Mouse (Mus musculus) intestine, embryonic 14.5 days (tissue): ENCODE measurements at regions not wholly inside any gene's neighbourhood (a gene's known extent, or its start where the extent isn't known, plus 50 kb on each side); places are given as distances from the start of the nearest gene placed in this dataset.

Experiments
- ATAC-seq: fragments of 200-750 bp; cut with Nextera tagmentation; replicated peaks from 2 replicates; pipeline ENCODE4 v1.8.0; 2017; ENCODE audit warnings: low read depth, moderate number of reproducible peaks, moderate TSS enrichment, moderate library complexity; ENCODE audit not compliant: low FRiP score, low TSS enrichment
- DNase-seq: peaks from one replicate; pipeline ENCODE4 v3.0.0-alpha.2; 2018; ENCODE audit warnings: low spot score
- H3K27ac ChIP-seq: fragments of 300-500 bp; sonication (generic); 2 replicates; pipeline ENCODE4 v1.5.1; 2014; ENCODE audit warnings: low read depth, mild to moderate bottlenecking, control low read depth
- H3K27me3 ChIP-seq: fragments of 300-500 bp; sonication (generic); replicated peaks from 2 replicates; pipeline ENCODE4 v1.6.1; 2014; ENCODE audit warnings: low read length, control low read depth; ENCODE audit not compliant: control insufficient read depth, insufficient read depth
- H3K36me3 ChIP-seq: fragments of 300-500 bp; sonication (generic); 2 replicates; pipeline ENCODE4 v1.6.1; 2014; ENCODE audit warnings: low read length, control low read depth; ENCODE audit not compliant: control insufficient read depth, insufficient read depth
- H3K4me1 ChIP-seq: fragments of 300-500 bp; sonication (generic); replicated peaks from 2 replicates; pipeline ENCODE4 v1.6.1; 2014; ENCODE audit warnings: low read length, control low read depth, mixed read lengths; ENCODE audit not compliant: control insufficient read depth, insufficient read depth
- H3K4me2 ChIP-seq: fragments of 300-500 bp; sonication (generic); 2 replicates; pipeline ENCODE4 v1.6.1; 2014; ENCODE audit warnings: low read length
- H3K4me3 ChIP-seq: fragments of 300-500 bp; sonication (generic); 2 replicates; pipeline ENCODE4 v1.5.1; 2014; ENCODE audit warnings: low read depth, low read length, control low read depth, mixed read lengths
- H3K9ac ChIP-seq: fragments of 300-500 bp; sonication (generic); 2 replicates; pipeline ENCODE4 v1.6.1; 2014; ENCODE audit warnings: mild to moderate bottlenecking, low read length
- H3K9me3 ChIP-seq: fragments of 300-500 bp; sonication (generic); 2 replicates; pipeline ENCODE4 v1.6.1; 2016; ENCODE audit warnings: low read length, control low read depth; ENCODE audit not compliant: control insufficient read depth
- WGBS: fragments of 180-500 bp; shearing (Covaris S2); extraction: QIAGEN DNeasy Blood & Tissue Kit; methylation state at CpG from one replicate; pipeline ENCODE4 v1.1.7; 2014; 5-methylcytosine and 5-hydroxymethylcytosine counted together

GRCm38 (mm10) chr12:33717601-33718260, 210.5 kb upstream of the Ferd3l start:
- ATAC-seq (no peak), DNase-seq (peak; percentile 58)
- no peak overlapping the region for H3K4me3 ChIP-seq
- H3K27me3 ChIP-seq = no peaks in the 10 kb centered on the region
- WGBS = 11% methylated on average over 14 of the region's 14 CpGs
- H3K27ac ChIP-seq = peak overlapping the region; percentile 71
- peak overlapping the region; percentile 33 for H3K4me2 ChIP-seq
- no peaks in the 10 kb centered on the region for H3K9me3 ChIP-seq
- peaks cover 14% of the 10 kb centered on the region for H3K4me1 ChIP-seq
- H3K36me3 ChIP-seq = no peaks in the 10 kb centered on the region
- H3K9ac ChIP-seq = 0 out of 2 replicates have a peak overlapping the region, but pooled peaks have one; percentile 11

GRCm38 (mm10) chr12:33719063-33719462, 209.2 kb upstream of the Ferd3l start:
- peaks cover 14% of the 10 kb centered on the region for H3K4me1 ChIP-seq
- ATAC-seq (no peak), DNase-seq (peak; percentile 55)
- no peak overlapping the region for H3K4me2 ChIP-seq
- H3K9me3 ChIP-seq = no peaks in the 10 kb centered on the region
- H3K27ac ChIP-seq = peak overlapping the region; percentile 22; the same call in 1 of the 2 replicates
- H3K36me3 ChIP-seq = no peaks in the 10 kb centered on the region
- no peak overlapping the region for H3K4me3 ChIP-seq
- WGBS = 27% methylated on average over 7 of the region's 7 CpGs
- no peaks in the 10 kb centered on the region for H3K27me3 ChIP-seq
- H3K9ac ChIP-seq = no peak overlapping the region

GRCm38 (mm10) chr12:33731937-33732336, 196.3 kb upstream of the Ferd3l start:
- WGBS = 40% methylated on average over 4 of the region's 4 CpGs

GRCm38 (mm10) chr12:33775563-33776468, 152.4 kb upstream of the Ferd3l start:
- H3K9me3 ChIP-seq = no peaks in the 10 kb centered on the region
- no peak for DNase-seq
- WGBS = 61% methylated on average over 5 of the region's 5 CpGs
- no peaks in the 10 kb centered on the region for H3K36me3 ChIP-seq
- no peak overlapping the region for H3K4me2 ChIP-seq
- H3K9ac ChIP-seq = no peak overlapping the region
- no peak for ATAC-seq
- H3K4me3 ChIP-seq = no peak overlapping the region
- no peak overlapping the region for H3K27ac ChIP-seq
- no peaks in the 10 kb centered on the region for H3K4me1 ChIP-seq
- H3K27me3 ChIP-seq = no peaks in the 10 kb centered on the region

More at GRCm38 (mm10) chr12:33731937-33732336, 196.3 kb upstream of the Ferd3l start:
- Histone ChIP-seq H3K36me3 (no peaks in the 10 kb centered on the region), H3K4me1 (no peaks in the 10 kb centered on the region), H3K4me3 (no peak overlapping the region), H3K27me3 (no peaks in the 10 kb centered on the region), H3K9me3 (no peaks in the 10 kb centered on the region), H3K4me2 (no peak overlapping the region), H3K9ac (no peak overlapping the region), H3K27ac (no peak overlapping the region)
- ATAC-seq = no peak
- DNase-seq = no peak

DNA sequence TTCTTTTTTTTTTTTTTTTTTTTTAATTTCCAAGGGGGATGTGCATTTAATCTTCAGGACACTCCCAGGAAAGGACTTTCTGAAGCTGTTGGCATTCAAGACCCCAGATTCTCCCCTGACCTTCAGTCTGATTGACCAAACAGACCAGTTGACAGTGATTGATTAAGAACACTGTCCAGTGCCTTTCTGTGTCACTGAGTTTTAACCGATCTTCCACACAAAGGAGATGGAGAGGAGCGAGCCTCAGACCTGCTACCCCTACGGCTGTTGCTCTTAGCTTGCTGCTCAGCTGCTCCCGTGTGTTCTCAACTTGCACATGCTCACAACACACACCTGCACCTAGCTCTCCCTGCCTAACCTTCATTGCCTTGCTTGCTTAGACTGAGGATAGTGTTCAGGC, 149.7 kb upstream of the Ferd3l start:
- WGBS = 35% methylated on average over 4 of the region's 4 CpGs
- no peak for ATAC-seq
- H3K4me3 ChIP-seq = no peak overlapping the region
- no peak for DNase-seq
- H3K9ac ChIP-seq = no peak overlapping the region
- H3K4me2 ChIP-seq = no peak overlapping the region
- H3K9me3 ChIP-seq = no peaks in the 10 kb centered on the region
- no peaks in the 10 kb centered on the region for H3K4me1 ChIP-seq
- no peaks in the 10 kb centered on the region for H3K36me3 ChIP-seq
- no peaks in the 10 kb centered on the region for H3K27me3 ChIP-seq
- no peak overlapping the region for H3K27ac ChIP-seq

GRCm38 (mm10) chr12:33779898-33780297, 148.3 kb upstream of the Ferd3l start:
- DNase-seq = no peak
- Histone ChIP-seq H3K4me2 (no peak overlapping the region), H3K9me3 (no peaks in the 10 kb centered on the region), H3K36me3 (no peaks in the 10 kb centered on the region), H3K27ac (no peak overlapping the region), H3K27me3 (no peaks in the 10 kb centered on the region), H3K9ac (no peak overlapping the region), H3K4me3 (no peak overlapping the region), H3K4me1 (no peaks in the 10 kb centered on the region)
- WGBS = 55% methylated on average over 2 of the region's 2 CpGs
- no peak for ATAC-seq

DNA sequence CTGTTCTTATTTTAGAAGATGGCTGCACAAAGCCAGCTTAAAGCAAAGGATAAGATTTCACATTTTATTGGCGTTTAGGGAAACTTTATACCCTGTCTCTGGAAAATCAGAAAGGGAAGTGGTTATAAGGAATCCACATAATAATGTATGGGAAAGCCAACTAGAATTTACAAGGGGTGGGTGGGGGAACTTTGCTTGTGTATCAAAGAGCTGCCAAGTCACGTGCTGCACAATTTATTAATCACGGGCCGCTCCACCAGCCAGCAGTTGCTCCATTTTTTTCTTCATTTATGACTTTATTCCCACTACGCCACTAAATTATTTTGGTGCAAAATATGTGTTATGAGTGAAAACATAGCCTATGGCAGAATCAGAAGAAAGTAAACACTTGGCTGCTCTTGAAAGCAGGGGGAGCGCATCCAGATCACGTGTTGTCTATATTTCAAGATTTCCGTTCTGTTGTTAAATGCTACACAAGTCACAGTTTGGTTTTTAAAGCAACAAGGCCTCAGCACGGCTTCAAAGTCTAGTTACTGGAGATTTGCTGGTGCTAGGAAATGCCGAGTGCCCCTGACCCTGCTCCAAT, 123.9 kb upstream of the Ferd3l start:
- ATAC-seq = no peak
- 80% methylated on average over 10 of the region's 10 CpGs for WGBS
- H3K4me2 ChIP-seq = no peak overlapping the region
- no peaks in the 10 kb centered on the region for H3K36me3 ChIP-seq
- no peak overlapping the region for H3K9ac ChIP-seq
- DNase-seq = no peak
- H3K4me1 ChIP-seq = no peaks in the 10 kb centered on the region
- H3K27ac ChIP-seq = no peak overlapping the region
- no peak overlapping the region for H3K4me3 ChIP-seq
- no peaks in the 10 kb centered on the region for H3K9me3 ChIP-seq
- no peaks in the 10 kb centered on the region for H3K27me3 ChIP-seq

DNA sequence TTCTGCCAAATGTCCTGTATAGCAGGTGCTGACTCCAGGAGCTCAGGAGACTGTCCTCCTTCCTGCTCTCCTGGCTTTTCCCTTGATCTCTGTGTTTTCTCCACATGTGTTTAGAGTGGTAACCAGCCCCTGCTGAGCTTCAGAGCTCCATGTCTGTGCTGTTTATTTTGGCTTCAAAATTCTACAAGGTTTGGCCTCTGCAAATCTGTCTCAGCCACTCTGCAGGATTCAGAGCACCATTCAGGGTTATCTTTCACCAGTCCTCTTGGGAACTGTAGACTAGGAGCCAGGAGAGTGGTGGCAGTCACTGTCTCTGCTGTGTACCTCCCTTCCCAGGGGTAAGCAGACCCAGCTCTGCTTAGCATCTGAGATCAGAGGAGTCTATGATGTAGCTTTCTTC, 102.7 kb upstream of the Ferd3l start:
- H3K9me3 ChIP-seq = no peaks in the 10 kb centered on the region
- DNase-seq (no peak), ATAC-seq (no peak)
- no peak overlapping the region for H3K4me3 ChIP-seq
- H3K36me3 ChIP-seq = no peaks in the 10 kb centered on the region
- H3K27ac ChIP-seq = no peak overlapping the region
- no peaks in the 10 kb centered on the region for H3K27me3 ChIP-seq
- H3K9ac ChIP-seq = no peak overlapping the region
- no peak overlapping the region for H3K4me2 ChIP-seq
- H3K4me1 ChIP-seq = no peaks in the 10 kb centered on the region
